Mouse (Mus musculus) ES-E14 (cell line): ENCODE data around the gene Rcc2.

Experiments used
- HCFC1 ChIP-seq: IDR thresholded peaks from 2 replicates; pipeline ENCODE4 v1.6.1; 2012; ENCODE audit warnings: low read length, inconsistent platforms, borderline replicate concordance; ENCODE audit not compliant: insufficient read depth
- ZNF384 ChIP-seq: IDR thresholded peaks from 2 replicates; pipeline ENCODE4 v1.6.1; 2012; ENCODE audit warnings: low read depth, low read length, inconsistent platforms

DNA sequence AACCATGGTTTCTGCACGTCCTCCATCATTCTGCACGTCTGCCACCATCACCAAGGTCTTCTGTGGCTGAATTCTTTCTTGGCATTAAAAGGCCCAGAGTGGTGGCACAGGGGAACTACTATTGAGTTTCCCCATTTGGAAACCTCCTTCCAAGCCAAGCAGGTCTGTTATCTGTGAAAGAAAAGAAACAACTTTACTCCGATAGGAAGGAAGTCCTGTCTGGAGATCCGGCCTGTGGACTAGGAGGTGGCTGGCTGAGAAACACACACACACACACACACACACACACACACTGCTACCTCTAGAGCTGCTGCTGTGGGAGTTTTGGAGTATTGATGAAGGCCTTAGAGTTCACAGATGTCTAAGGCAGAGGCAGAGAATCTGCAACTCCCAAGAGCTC is 6.8 kb upstream of the Rcc2 start:
- TF ChIP-seq ZNF384 (no peak), HCFC1 (no peak)
